Mouse (Mus musculus): Measurements from ENCODE around the gene Parl. TPM values are rescaled to one million over a fixed set of nuclear protein-coding genes. Genes with fewer than 3 reads are reported as not detected.

The Parl gene
- total and polyA plus RNA-seq, 2 experiments from 2014 or later = 32.7 to 90.9 TPM

DNA sequence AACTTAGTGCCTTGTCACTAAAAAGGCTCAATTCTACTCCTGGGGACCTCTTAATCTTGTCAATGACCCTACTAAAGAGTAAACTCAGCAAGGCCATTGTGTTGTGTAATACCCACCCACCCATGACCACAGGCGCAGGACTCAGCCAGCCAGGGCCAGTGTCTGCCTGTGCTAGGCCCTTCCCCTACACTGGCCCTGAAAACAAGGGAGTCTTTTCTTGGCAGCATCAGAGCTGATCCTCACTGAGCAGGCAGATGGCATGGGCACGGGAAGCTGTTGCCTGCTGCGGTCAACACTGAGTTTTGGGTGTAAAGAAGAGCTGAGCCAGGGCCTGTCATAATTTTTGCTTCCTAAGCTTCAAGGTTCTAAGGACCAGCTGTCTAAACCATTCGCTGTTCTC is 64.8 kb downstream of the Parl start:
- H3K36me3 ChIP-seq (ENCODE audit: insufficient read depth) = 0 out of 2 replicates have a peak, but pooled peaks cover 12% of the 10 kb centered on the region
- peak; percentile 41 for DNase-seq
- peak overlapping the region; percentile 50; the same call in 1 of the 2 replicates for H3K27ac ChIP-seq (ENCODE audit: low read depth, low read length)
- no peaks in the 10 kb centered on the region for H3K27me3 ChIP-seq (ENCODE audit: insufficient read depth, low read length)
- WGBS = 29% methylated on average over 4 of the region's 4 CpGs
- 0 out of 2 replicates have a peak, but pooled peaks cover 7% of the 10 kb centered on the region for H3K4me1 ChIP-seq (ENCODE audit: insufficient read depth)
- H3K9me3 ChIP-seq (ENCODE audit: low read length) = no peaks in the 10 kb centered on the region
- TF ChIP-seq CTCF (IDR thresholded peaks at IDR 0.05; ENCODE audit: low read depth) = no peak
- H3K4me3 ChIP-seq (ENCODE audit: low read depth, low read length) = no peak overlapping the region
- no peak overlapping the region for H3K4me2 ChIP-seq (ENCODE audit: low read depth)
- H3K9ac ChIP-seq = no peak overlapping the region
- peak; percentile 73 for ATAC-seq

DNA sequence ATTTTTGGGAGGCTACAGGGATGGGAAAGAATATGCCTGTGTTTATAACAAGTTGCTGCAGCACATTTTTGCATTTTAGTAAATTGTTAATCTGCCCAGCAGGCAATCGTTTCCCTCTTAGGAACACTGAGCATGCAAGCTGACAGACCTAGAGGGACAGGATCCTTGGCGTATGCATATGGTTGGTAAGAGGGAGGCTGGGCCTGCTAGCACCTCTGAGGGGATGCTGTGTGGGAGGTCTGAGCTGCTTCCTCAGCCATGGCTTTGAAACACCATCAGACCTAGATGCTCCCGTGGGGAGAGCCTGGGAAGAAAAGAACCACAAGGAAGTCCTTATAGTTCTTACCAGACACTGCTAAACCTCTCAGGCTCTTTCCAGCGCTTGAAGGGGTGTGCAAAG is 67.8 kb downstream of the Parl start:
- no peak for TF ChIP-seq CTCF (IDR thresholded peaks at IDR 0.05; ENCODE audit: low read depth)
- no peak overlapping the region for H3K27ac ChIP-seq (ENCODE audit: low read depth, low read length)
- no peaks in the 10 kb centered on the region for H3K9me3 ChIP-seq (ENCODE audit: low read length)
- WGBS = 68% methylated on average over 4 of the region's 4 CpGs
- DNase-seq (no peak), ATAC-seq (no peak)
- no peaks in the 10 kb centered on the region for H3K27me3 ChIP-seq (ENCODE audit: insufficient read depth, low read length)
- no peak overlapping the region for H3K4me3 ChIP-seq (ENCODE audit: low read depth, low read length)
- no peak overlapping the region for H3K9ac ChIP-seq
- 0 out of 2 replicates have a peak, but pooled peaks cover 3% of the 10 kb centered on the region for H3K4me1 ChIP-seq (ENCODE audit: insufficient read depth)
- H3K4me2 ChIP-seq (ENCODE audit: low read depth) = no peak overlapping the region
- H3K36me3 ChIP-seq (ENCODE audit: insufficient read depth) = peaks cover 35% of the 10 kb centered on the region

Other genes starting within 250 kb of the Parl start
- gene Klhl24, start 204.8 kb downstream of the Parl start, total RNA-seq (2014; rRNA removed) = 97.9 and 130 TPM in 2 replicates
- gene Klhl24, start 204.8 kb downstream of the Parl start, polyA plus RNA-seq (2015; fragmentation: Nextera tagmentation; extraction: Ambion mirVana) = 32.2 and 43.1 TPM in 2 replicates
- 36.0 and 43.9 TPM in 2 replicates for gene Yeats2, start 161.3 kb downstream of the Parl start, total RNA-seq (2014; rRNA removed)
- gene Yeats2, start 161.3 kb downstream of the Parl start, polyA plus RNA-seq (2015; fragmentation: Nextera tagmentation; extraction: Ambion mirVana) = 5.6 and 10.1 TPM in 2 replicates
- 4.8 and 7.2 TPM in 2 replicates for gene Map6d1, start 61.0 kb downstream of the Parl start, total RNA-seq (2014; rRNA removed)
- 2.7 and 4.2 TPM in 2 replicates for gene Map6d1, start 61.0 kb downstream of the Parl start, polyA plus RNA-seq (2015; fragmentation: Nextera tagmentation; extraction: Ambion mirVana)
- gene Cyp2ab1, start 23.0 kb upstream of the Parl start, total RNA-seq (2014; rRNA removed) = not detected in 2 replicates
- not detected in 2 replicates for gene Cyp2ab1, start 23.0 kb upstream of the Parl start, polyA plus RNA-seq (2015; fragmentation: Nextera tagmentation; extraction: Ambion mirVana)
- gene Abcc5, start 124.0 kb upstream of the Parl start, total RNA-seq (2014; rRNA removed) = 74.3 and 79.8 TPM in 2 replicates
- gene Abcc5, start 124.0 kb upstream of the Parl start, polyA plus RNA-seq (2015; fragmentation: Nextera tagmentation; extraction: Ambion mirVana) = 58.7 and 71.6 TPM in 2 replicates
- 91.3 and 102 TPM in 2 replicates for gene Eif2b5, start 196.4 kb upstream of the Parl start, total RNA-seq (2014; rRNA removed)
- 70.8 and 77.6 TPM in 2 replicates for gene Eif2b5, start 196.4 kb upstream of the Parl start, polyA plus RNA-seq (2015; fragmentation: Nextera tagmentation; extraction: Ambion mirVana)
- gene Dvl3, start 214.6 kb upstream of the Parl start, total RNA-seq (2014; rRNA removed) = 21.1 and 28.6 TPM in 2 replicates
- 23.9 and 25.8 TPM in 2 replicates for gene Dvl3, start 214.6 kb upstream of the Parl start, polyA plus RNA-seq (2015; fragmentation: Nextera tagmentation; extraction: Ambion mirVana)
- 958 and 994 TPM in 2 replicates for gene Ap2m1, start 233.1 kb upstream of the Parl start, total RNA-seq (2014; rRNA removed)
- gene Ap2m1, start 233.1 kb upstream of the Parl start, polyA plus RNA-seq (2015; fragmentation: Nextera tagmentation; extraction: Ambion mirVana) = 1,434 and 1,486 TPM in 2 replicates
- gene Abcf3, start 246.2 kb upstream of the Parl start, total RNA-seq (2014; rRNA removed) = 71.7 and 72.7 TPM in 2 replicates
- 58.0 and 60.3 TPM in 2 replicates for gene Abcf3, start 246.2 kb upstream of the Parl start, polyA plus RNA-seq (2015; fragmentation: Nextera tagmentation; extraction: Ambion mirVana)

Data from forebrain, postnatal 0 days (tissue).